Mouse (Mus musculus): ENCODE data around the gene Cdhr2. TPM values are rescaled to one million over a fixed set of nuclear protein-coding genes. Genes with fewer than 3 reads are reported as not detected.
A peak's percentile ranks its signal among the peaks of the same experiment; 100 is the strongest.

The Cdhr2 gene
- polyA plus RNA-seq, 1 experiment from 2014 or later = 0.14 TPM

GRCm38 (mm10) chr13:54749864-54750411, 48.7 kb downstream of the Cdhr2 start, which contains the start of gene Gprin1:
Gene Gprin1 (minus strand): TSS chr13:54749874.
- no peak for DNase-seq (ENCODE audit: low spot score)

GRCm38 (mm10) chr13:54750699-54751098, 49.4 kb downstream of the Cdhr2 start:
- no peak for DNase-seq (ENCODE audit: low spot score)

- DNase-seq (ENCODE audit: low spot score) = no peak
These were observed 51.4 kb downstream of the Cdhr2 start for GRCm38 (mm10) chr13:54752656-54753055.

GRCm38 (mm10) chr13:54753733-54754132, 52.5 kb downstream of the Cdhr2 start:
- DNase-seq (ENCODE audit: low spot score) = no peak

- DNase-seq (ENCODE audit: low spot score) = no peak
These were observed 53.2 kb downstream of the Cdhr2 start for GRCm38 (mm10) chr13:54754169-54755080.

GRCm38 (mm10) chr13:54755201-54755830, 54.1 kb downstream of the Cdhr2 start:
- no peak for DNase-seq (ENCODE audit: low spot score)

- DNase-seq (ENCODE audit: low spot score) = no peak
These were observed 55.0 kb downstream of the Cdhr2 start for GRCm38 (mm10) chr13:54756156-54756712.

GRCm38 (mm10) chr13:54757093-54757830, 56.0 kb downstream of the Cdhr2 start:
- DNase-seq (ENCODE audit: low spot score) = no peak

- DNase-seq (ENCODE audit: low spot score) = peak; percentile 62
These were observed 56.9 kb downstream of the Cdhr2 start for GRCm38 (mm10) chr13:54758045-54758755.

- DNase-seq (ENCODE audit: low spot score) = no peak
These were observed 57.7 kb downstream of the Cdhr2 start for GRCm38 (mm10) chr13:54758756-54759470.

GRCm38 (mm10) chr13:54759496-54759895, 58.2 kb downstream of the Cdhr2 start:
- DNase-seq (ENCODE audit: low spot score) = no peak

GRCm38 (mm10) chr13:54760164-54760795, 59.0 kb downstream of the Cdhr2 start:
- no peak for DNase-seq (ENCODE audit: low spot score)

- no peak for DNase-seq (ENCODE audit: low spot score)
These were observed 59.6 kb downstream of the Cdhr2 start for GRCm38 (mm10) chr13:54760906-54761305.

- no peak for DNase-seq (ENCODE audit: low spot score)
These were observed 64.3 kb downstream of the Cdhr2 start for GRCm38 (mm10) chr13:54765281-54766191.

- DNase-seq (ENCODE audit: low spot score) = peak; percentile 62
These were observed 65.0 kb downstream of the Cdhr2 start, which contains the start of gene Sncb for GRCm38 (mm10) chr13:54766192-54766768. Gene Sncb (minus strand): TSS chr13:54766595.

- DNase-seq (ENCODE audit: low spot score) = no peak
These were observed 65.8 kb downstream of the Cdhr2 start for GRCm38 (mm10) chr13:54767012-54767411.

GRCm38 (mm10) chr13:54780592-54780991, 79.3 kb downstream of the Cdhr2 start:
- DNase-seq (ENCODE audit: low spot score) = no peak

- no peak for DNase-seq (ENCODE audit: low spot score)
These were observed 79.8 kb downstream of the Cdhr2 start for GRCm38 (mm10) chr13:54781086-54781485.

Data from thymus, postnatal 0 days (tissue).